Mouse (Mus musculus): ENCODE results near the gene Phc2. TPM values are rescaled to one million over a fixed set of nuclear protein-coding genes. Genes with fewer than 3 reads are reported as not detected.
"Not testable (repeated sequence)": the region's sequence is repeated elsewhere in the genome, so short reads cannot be mapped to it uniquely, and the experiment has no call there.

The Phc2 gene
- 28.5 and 40.2 TPM in 2 replicates for polyA plus RNA-seq (2015; fragmentation: Nextera tagmentation; extraction: Ambion mirVana)

- Histone ChIP-seq H3K9ac (peak within 1 kb of the TSS; percentile 68), H3K9me3 (replicated peaks) (no peaks in the 10 kb centered on the region), H3K27me3 (peaks cover 21% of the 10 kb centered on the region), H3K36me3 (no peaks in the 10 kb centered on the region), H3K27ac (0 out of 2 replicates have a peak within 1 kb of the TSS, but pooled peaks have one; percentile 6), H3K4me3 (peak within 1 kb of the TSS; percentile 75), H3K4me2 (peak within 1 kb of the TSS; percentile 100), H3K4me1 (replicated peaks) (peaks cover 15% of the 10 kb centered on the region; the same call in 1 of the 2 replicates)
- ATAC-seq (replicated peaks; ENCODE audit: insufficient number of reproducible peaks, insufficient read depth, low FRiP score, low read depth) = peak; percentile 91
- WGBS = under 1% methylated on average over 67 of the region's 85 CpGs
Observed at GRCm38 (mm10) chr4:128654505-128655381, at the start of gene Phc2. Phc2 (plus strand) TSS chr4:128654702.

GRCm38 (mm10) chr4:128606586-128606985, 47.9 kb upstream of the Phc2 start:
- no peak overlapping the region for H3K4me3 ChIP-seq
- no peak overlapping the region for H3K4me2 ChIP-seq
- no peak for ATAC-seq (replicated peaks; ENCODE audit: insufficient number of reproducible peaks, insufficient read depth, low FRiP score, low read depth)
- H3K9ac ChIP-seq = no peak overlapping the region
- no peaks in the 10 kb centered on the region for H3K9me3 ChIP-seq (replicated peaks)
- peaks cover 11% of the 10 kb centered on the region for H3K4me1 ChIP-seq (replicated peaks)
- 92% methylated on average over 7 of the region's 7 CpGs for WGBS
- H3K27me3 ChIP-seq = no peaks in the 10 kb centered on the region
- H3K27ac ChIP-seq = no peak overlapping the region
- peaks cover 16% of the 10 kb centered on the region; the same call in 1 of the 2 replicates for H3K36me3 ChIP-seq

- H3K4me2 ChIP-seq = no peak overlapping the region
- H3K4me1 ChIP-seq (replicated peaks) = peaks cover 11% of the 10 kb centered on the region
- H3K27ac ChIP-seq = no peak overlapping the region
- no peak overlapping the region for H3K4me3 ChIP-seq
- no peaks in the 10 kb centered on the region for H3K9me3 ChIP-seq (replicated peaks)
- WGBS = 73% methylated on average over 11 of the region's 11 CpGs
- no peaks in the 10 kb centered on the region for H3K27me3 ChIP-seq
- no peak for ATAC-seq (replicated peaks; ENCODE audit: insufficient number of reproducible peaks, insufficient read depth, low FRiP score, low read depth)
- H3K36me3 ChIP-seq = peaks cover 15% of the 10 kb centered on the region; the same call in 1 of the 2 replicates
- no peak overlapping the region for H3K9ac ChIP-seq
Observed at GRCm38 (mm10) chr4:128607661-128608060, 46.8 kb upstream of the Phc2 start.

- H3K36me3 ChIP-seq = no peaks in the 10 kb centered on the region
- no peaks in the 10 kb centered on the region for H3K9me3 ChIP-seq (replicated peaks)
- 8% methylated on average over 25 of the region's 27 CpGs for WGBS
- peak overlapping the region; percentile 59 for H3K9ac ChIP-seq
- peak overlapping the region; percentile 44; the same call in 1 of the 2 replicates for H3K27ac ChIP-seq
- peak overlapping the region; percentile 70 for H3K4me3 ChIP-seq
- peaks cover 11% of the 10 kb centered on the region for H3K4me1 ChIP-seq (replicated peaks)
- no peak; the same call in 1 of the 2 replicates for ATAC-seq (replicated peaks; ENCODE audit: insufficient number of reproducible peaks, insufficient read depth, low FRiP score, low read depth)
- peak overlapping the region; percentile 68 for H3K4me2 ChIP-seq
- H3K27me3 ChIP-seq = peaks cover 4% of the 10 kb centered on the region
Observed at GRCm38 (mm10) chr4:128609276-128609924, 45.1 kb upstream of the Phc2 start.

- Histone ChIP-seq H3K27me3 (peaks cover 5% of the 10 kb centered on the region), H3K4me2 (peak within 1 kb of the TSS; percentile 68), H3K36me3 (no peaks in the 10 kb centered on the region), H3K9me3 (replicated peaks) (no peaks in the 10 kb centered on the region), H3K27ac (peak within 1 kb of the TSS; percentile 44), H3K4me1 (replicated peaks) (peaks cover 11% of the 10 kb centered on the region), H3K9ac (peak within 1 kb of the TSS; percentile 59), H3K4me3 (peak within 1 kb of the TSS; percentile 70)
- WGBS = under 1% methylated on average over 24 of the region's 24 CpGs
- peak; percentile 98 for ATAC-seq (replicated peaks; ENCODE audit: insufficient number of reproducible peaks, insufficient read depth, low FRiP score, low read depth)
Observed at GRCm38 (mm10) chr4:128609925-128610402, 44.5 kb upstream of the Phc2 start, which contains the start of gene Zscan20. Zscan20 (minus strand) TSS chr4:128610098.

GRCm38 (mm10) chr4:128610706-128611105, 43.8 kb upstream of the Phc2 start:
- 20% methylated on average over 10 of the region's 10 CpGs for WGBS
- Histone ChIP-seq H3K27ac (0 out of 2 replicates have a peak overlapping the region, but pooled peaks have one; percentile 39), H3K36me3 (no peaks in the 10 kb centered on the region), H3K4me3 (peak overlapping the region; percentile 70; the same call in 1 of the 2 replicates), H3K27me3 (peaks cover 5% of the 10 kb centered on the region), H3K4me2 (peak overlapping the region; percentile 68), H3K9ac (no peak overlapping the region), H3K9me3 (replicated peaks) (no peaks in the 10 kb centered on the region), H3K4me1 (replicated peaks) (peaks cover 11% of the 10 kb centered on the region)
- no peak for ATAC-seq (replicated peaks; ENCODE audit: insufficient number of reproducible peaks, insufficient read depth, low FRiP score, low read depth)

GRCm38 (mm10) chr4:128611726-128612125, 42.8 kb upstream of the Phc2 start:
- H3K36me3 ChIP-seq; H3K4me2 ChIP-seq; H3K27ac ChIP-seq; H3K4me3 ChIP-seq; H3K9me3 ChIP-seq (replicated peaks); ATAC-seq (replicated peaks; ENCODE audit: insufficient number of reproducible peaks, insufficient read depth, low FRiP score, low read depth); H3K9ac ChIP-seq: not testable (repeated sequence)
- Histone ChIP-seq H3K27me3 (peaks cover 13% of the 10 kb centered on the region), H3K4me1 (replicated peaks) (peaks cover 11% of the 10 kb centered on the region)
- WGBS = 75% methylated on average over 3 of the region's 3 CpGs

- peaks cover 14% of the 10 kb centered on the region for H3K4me1 ChIP-seq (replicated peaks)
- 20% methylated on average over 8 of the region's 8 CpGs for WGBS
- H3K27ac ChIP-seq = no peak overlapping the region
- no peak overlapping the region for H3K9ac ChIP-seq
- no peak overlapping the region for H3K4me2 ChIP-seq
- no peak for ATAC-seq (replicated peaks; ENCODE audit: insufficient number of reproducible peaks, insufficient read depth, low FRiP score, low read depth)
- H3K27me3 ChIP-seq = peaks cover 27% of the 10 kb centered on the region
- H3K36me3 ChIP-seq = no peaks in the 10 kb centered on the region
- H3K9me3 ChIP-seq (replicated peaks) = no peaks in the 10 kb centered on the region
- no peak overlapping the region for H3K4me3 ChIP-seq
Observed at GRCm38 (mm10) chr4:128613326-128613725, 41.2 kb upstream of the Phc2 start.

GRCm38 (mm10) chr4:128615761-128616160, 38.7 kb upstream of the Phc2 start:
- no peak overlapping the region for H3K4me3 ChIP-seq
- no peak overlapping the region for H3K27ac ChIP-seq
- peaks cover 10% of the 10 kb centered on the region for H3K4me1 ChIP-seq (replicated peaks)
- 78% methylated on average over 14 of the region's 14 CpGs for WGBS
- no peak overlapping the region for H3K4me2 ChIP-seq
- H3K9me3 ChIP-seq (replicated peaks) = no peaks in the 10 kb centered on the region
- no peaks in the 10 kb centered on the region for H3K36me3 ChIP-seq
- no peak for ATAC-seq (replicated peaks; ENCODE audit: insufficient number of reproducible peaks, insufficient read depth, low FRiP score, low read depth)
- H3K27me3 ChIP-seq = peaks cover 27% of the 10 kb centered on the region
- H3K9ac ChIP-seq = no peak overlapping the region

GRCm38 (mm10) chr4:128617363-128618120, 37.0 kb upstream of the Phc2 start:
- Histone ChIP-seq H3K27me3 (peaks cover 29% of the 10 kb centered on the region), H3K4me2 (no peak overlapping the region; the same call in 1 of the 2 replicates), H3K36me3 (no peaks in the 10 kb centered on the region), H3K9ac (no peak overlapping the region), H3K27ac (no peak overlapping the region), H3K4me3 (no peak overlapping the region), H3K9me3 (replicated peaks) (no peaks in the 10 kb centered on the region), H3K4me1 (replicated peaks) (peaks cover 10% of the 10 kb centered on the region)
- 0 out of 2 replicates have a peak, but pooled peaks have one; percentile 16 for ATAC-seq (replicated peaks; ENCODE audit: insufficient number of reproducible peaks, insufficient read depth, low FRiP score, low read depth)
- WGBS = 42% methylated on average over 17 of the region's 17 CpGs

All from heart, embryonic 15.5 days (tissue).